Mouse (Mus musculus): ENCODE results near the gene Hsd3b4. TPM values are rescaled to one million over a fixed set of nuclear protein-coding genes. Genes with fewer than 3 reads are reported as not detected.

Hsd3b4 gene
- not detected in 2 replicates for polyA plus RNA-seq (2012; rRNA removed)

DNA sequence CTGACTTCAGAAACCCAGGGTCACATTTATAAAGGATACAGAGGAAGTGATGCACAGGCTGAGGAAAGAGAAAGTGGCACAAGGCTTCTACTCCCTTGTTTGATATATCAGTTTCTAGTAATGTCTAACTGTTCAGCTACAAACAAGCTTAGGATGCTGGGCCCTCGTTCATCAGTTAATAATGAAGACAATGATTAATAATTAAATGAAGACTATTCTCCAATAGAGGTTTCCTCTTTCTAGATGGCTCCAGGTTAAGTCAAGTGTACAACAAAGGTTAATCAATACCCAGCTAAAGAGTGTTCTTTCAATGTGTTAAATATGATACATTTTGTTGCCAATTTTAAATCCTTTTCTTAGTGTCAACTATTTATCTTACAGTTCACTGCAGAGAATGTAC is at the start of gene Hsd3b4:
Gene Hsd3b4 (minus strand): TSS at position 101 of the 400 bp plus-strand sequence.

DNA sequence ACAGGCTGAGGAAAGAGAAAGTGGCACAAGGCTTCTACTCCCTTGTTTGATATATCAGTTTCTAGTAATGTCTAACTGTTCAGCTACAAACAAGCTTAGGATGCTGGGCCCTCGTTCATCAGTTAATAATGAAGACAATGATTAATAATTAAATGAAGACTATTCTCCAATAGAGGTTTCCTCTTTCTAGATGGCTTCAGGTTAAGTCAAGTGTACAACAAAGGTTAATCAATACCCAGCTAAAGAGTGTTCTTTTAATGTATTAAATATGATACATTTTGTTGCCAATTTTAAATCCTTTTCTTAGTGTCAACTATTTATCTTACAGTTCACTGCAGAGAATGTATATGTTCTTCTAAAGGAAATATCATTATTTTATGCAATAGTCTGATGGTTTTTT is 53.3 kb downstream of the Hsd3b4 start, which contains the start of gene Gm4450:
Gene Gm4450 (minus strand): TSS at position 101 of the 400 bp plus-strand sequence.

Other genes starting within 250 kb of the Hsd3b4 start
- gene Hmgcs2, start 230.1 kb downstream of the Hsd3b4 start, polyA plus RNA-seq (2012; rRNA removed) = 5.8 and 8.6 TPM in 2 replicates
- 119 and 126 TPM in 2 replicates for gene Phgdh, start 170.5 kb downstream of the Hsd3b4 start, polyA plus RNA-seq (2012; rRNA removed)
- 17.1 and 17.6 TPM in 2 replicates for gene Zfp697, start 128.1 kb downstream of the Hsd3b4 start, polyA plus RNA-seq (2012; rRNA removed)
- not detected in 2 replicates for gene Gm4450, start 53.4 kb downstream of the Hsd3b4 start, polyA plus RNA-seq (2012; rRNA removed)
- not detected in 2 replicates for gene Gm10681, start 78.3 kb upstream of the Hsd3b4 start, polyA plus RNA-seq (2012; rRNA removed)
- gene Hsd3b5, start 119.7 kb upstream of the Hsd3b4 start, polyA plus RNA-seq (2012; rRNA removed) = not detected in 2 replicates
- 0.03 and 0.04 TPM in 2 replicates for gene Hsd3b2, start 214.0 kb upstream of the Hsd3b4 start, polyA plus RNA-seq (2012; rRNA removed)

All from central nervous system, embryonic 14 days (tissue).